Mouse (Mus musculus) ES-Bruce4 (cell line): ENCODE data around the gene Cxcl10.

Experiments used
- CTCF ChIP-seq: IDR thresholded peaks from one replicate; pipeline ENCODE4 v1.8.1; 2011; ENCODE audit warnings: low read depth, low read length
- POLR2A ChIP-seq: IDR thresholded peaks from one replicate; pipeline ENCODE4 v1.8.1; 2011; ENCODE audit warnings: low read length; ENCODE audit not compliant: insufficient read depth

DNA sequence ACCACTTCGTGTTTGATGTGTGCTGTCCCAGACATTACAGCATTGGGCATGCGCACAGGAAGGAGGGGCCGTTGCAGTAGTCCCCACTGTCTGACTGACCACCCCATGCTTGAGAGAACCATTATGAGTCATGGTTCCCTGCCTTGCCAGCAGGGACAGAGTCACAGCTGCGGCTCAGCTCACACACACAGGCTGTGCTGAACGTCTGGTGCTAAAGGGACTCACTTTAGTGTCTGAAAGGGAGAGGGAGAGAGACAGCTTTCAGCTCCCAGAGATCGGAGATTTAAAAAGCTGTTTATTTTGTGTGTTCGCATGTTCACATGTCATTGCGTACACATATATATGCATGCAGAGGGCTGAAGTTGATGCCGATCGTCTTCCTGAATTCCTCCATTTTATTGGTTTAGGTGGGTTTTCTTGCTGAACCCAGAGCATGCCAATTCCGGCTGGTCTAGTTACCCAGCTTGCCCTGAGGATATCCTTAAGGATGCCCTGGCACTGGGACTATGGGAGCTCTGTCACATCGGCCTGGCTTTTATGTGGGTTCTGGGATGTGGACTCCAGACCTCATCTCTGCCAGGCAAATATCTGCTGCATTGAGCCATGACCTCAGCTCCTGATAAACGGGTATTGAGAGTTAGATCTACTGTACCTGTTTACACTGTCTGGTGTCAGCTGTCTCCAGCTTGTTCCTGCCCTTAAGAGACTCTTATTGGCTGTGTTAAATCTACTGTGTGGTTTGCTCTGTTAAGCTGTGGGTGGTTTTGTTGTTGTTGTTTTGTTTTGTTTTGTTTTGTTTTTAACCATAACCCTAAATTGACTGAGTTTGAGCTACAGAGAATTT, 20.7 kb upstream of the Cxcl10 start:
- no peak for TF ChIP-seq CTCF
- no peak for TF ChIP-seq POLR2A
